Mouse (Mus musculus): ENCODE data around the gene Tmprss9.
A peak's percentile ranks its signal among the peaks of the same experiment; 100 is the strongest.

The Tmprss9 gene

GRCm38 (mm10) chr10:80917336-80917778, 45.7 kb downstream of the Tmprss9 start:
- peak; percentile 45 for DNase-seq

- peak; percentile 73 for DNase-seq
Measured at GRCm38 (mm10) chr10:80917779-80918434, 46.3 kb downstream of the Tmprss9 start, which contains the start of gene Lmnb2. Gene Lmnb2, minus strand, starts transcription at chr10:80918245.

- DNase-seq: no peak
Measured at GRCm38 (mm10) chr10:80921923-80922322, 50.3 kb downstream of the Tmprss9 start.

- no peak for DNase-seq
Measured at GRCm38 (mm10) chr10:80925472-80925871, 53.8 kb downstream of the Tmprss9 start.

- DNase-seq: peak; percentile 92
Measured at GRCm38 (mm10) chr10:80928586-80929298, 57.1 kb downstream of the Tmprss9 start.

GRCm38 (mm10) chr10:80929299-80930226, 57.9 kb downstream of the Tmprss9 start, which contains the start of gene Gadd45b:
Gene Gadd45b, plus strand, starts transcription at chr10:80930073.
- DNase-seq: peak; percentile 100

GRCm38 (mm10) chr10:80930361-80931152, 58.9 kb downstream of the Tmprss9 start:
- DNase-seq: peak; percentile 66

GRCm38 (mm10) chr10:80931153-80931671, 59.6 kb downstream of the Tmprss9 start:
- DNase-seq: no peak

- DNase-seq: peak; percentile 63
Measured at GRCm38 (mm10) chr10:80931695-80932094, 60.0 kb downstream of the Tmprss9 start.

- no peak for DNase-seq
Measured at GRCm38 (mm10) chr10:80932206-80932605, 60.6 kb downstream of the Tmprss9 start.

GRCm38 (mm10) chr10:80932700-80933420, 61.2 kb downstream of the Tmprss9 start:
- DNase-seq: no peak

- DNase-seq: no peak
Measured at GRCm38 (mm10) chr10:80933421-80933979, 61.9 kb downstream of the Tmprss9 start.

GRCm38 (mm10) chr10:80934136-80934985, 62.7 kb downstream of the Tmprss9 start:
- DNase-seq: no peak

GRCm38 (mm10) chr10:80935241-80935640, 63.6 kb downstream of the Tmprss9 start:
- DNase-seq: no peak

- no peak for DNase-seq
Measured at GRCm38 (mm10) chr10:80935698-80936097, 64.0 kb downstream of the Tmprss9 start.

- no peak for DNase-seq
Measured at GRCm38 (mm10) chr10:80936135-80936809, 64.6 kb downstream of the Tmprss9 start.

GRCm38 (mm10) chr10:80936810-80937164, 65.1 kb downstream of the Tmprss9 start:
- DNase-seq: no peak

- DNase-seq: no peak
Measured at GRCm38 (mm10) chr10:80937646-80938045, 66.0 kb downstream of the Tmprss9 start.

GRCm38 (mm10) chr10:80938831-80939550, 67.3 kb downstream of the Tmprss9 start:
- no peak for DNase-seq
